Mouse (Mus musculus): ENCODE data around the gene R3hdml. TPM values are rescaled to one million over a fixed set of nuclear protein-coding genes. Genes with fewer than 3 reads are reported as not detected.

R3hdml gene
- total RNA-seq, 2 experiments from 2014 or later, result not detected

DNA sequence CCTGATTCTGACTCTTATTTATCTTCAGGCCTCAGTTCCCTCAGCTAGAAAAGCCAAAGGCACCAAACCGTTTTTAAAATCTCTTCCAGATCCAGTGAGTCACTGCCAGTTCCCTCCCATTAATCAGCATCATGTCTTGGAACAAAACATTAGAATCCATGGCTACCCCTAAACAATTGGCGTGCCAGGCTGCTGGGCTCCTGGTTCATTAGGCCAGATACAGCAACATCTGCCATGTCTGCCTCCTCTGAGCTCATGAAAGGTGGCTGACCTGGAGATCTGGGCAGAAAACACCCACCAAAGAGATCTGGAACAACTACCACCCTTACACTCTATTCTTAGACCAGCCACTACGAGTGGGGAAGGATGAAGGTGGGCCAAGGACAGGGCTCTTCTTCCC is 21.0 kb upstream of the R3hdml start:
- no peak for ATAC-seq (replicated peaks; ENCODE audit: low FRiP score, poor library complexity, severe bottlenecking)

DNA sequence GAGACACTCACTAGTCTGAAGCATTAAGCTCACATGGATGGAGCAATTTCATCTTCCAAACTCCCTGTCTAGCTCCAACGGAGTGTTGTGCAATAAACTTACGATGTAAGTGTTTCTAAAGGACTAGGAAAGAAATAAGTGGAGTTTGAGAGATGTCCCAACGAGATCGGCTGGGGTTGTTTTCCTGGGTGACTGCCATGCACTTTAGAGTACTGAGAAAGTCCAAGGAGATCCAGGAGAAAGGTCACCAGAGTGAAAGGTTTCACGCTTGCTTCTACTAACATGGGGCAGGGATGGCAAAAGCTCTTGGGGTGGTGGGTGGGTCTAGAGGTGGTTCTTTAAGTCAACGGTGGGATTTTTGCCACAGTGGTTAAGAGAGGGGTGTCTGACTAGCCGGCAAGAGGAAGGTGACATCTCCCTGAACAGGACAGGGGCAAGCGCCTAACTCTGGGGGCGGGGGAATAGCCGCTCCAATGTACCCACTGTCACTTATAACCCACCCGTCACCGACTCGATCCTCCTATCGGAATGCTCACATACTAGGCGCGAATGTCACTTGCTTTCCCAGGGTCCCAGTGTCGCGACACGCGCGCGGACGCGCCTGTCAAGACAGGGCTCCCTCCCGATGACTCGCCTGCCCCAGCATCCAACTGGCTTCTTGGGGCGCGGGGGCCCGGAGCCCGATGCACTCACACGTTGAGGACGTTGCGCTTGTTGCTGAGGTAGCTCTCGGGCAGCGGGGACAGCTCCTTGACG is 20.2 kb upstream of the R3hdml start:
- peak; percentile 2; the same call in 1 of the 2 replicates for ATAC-seq (replicated peaks; ENCODE audit: low FRiP score, poor library complexity, severe bottlenecking)

DNA sequence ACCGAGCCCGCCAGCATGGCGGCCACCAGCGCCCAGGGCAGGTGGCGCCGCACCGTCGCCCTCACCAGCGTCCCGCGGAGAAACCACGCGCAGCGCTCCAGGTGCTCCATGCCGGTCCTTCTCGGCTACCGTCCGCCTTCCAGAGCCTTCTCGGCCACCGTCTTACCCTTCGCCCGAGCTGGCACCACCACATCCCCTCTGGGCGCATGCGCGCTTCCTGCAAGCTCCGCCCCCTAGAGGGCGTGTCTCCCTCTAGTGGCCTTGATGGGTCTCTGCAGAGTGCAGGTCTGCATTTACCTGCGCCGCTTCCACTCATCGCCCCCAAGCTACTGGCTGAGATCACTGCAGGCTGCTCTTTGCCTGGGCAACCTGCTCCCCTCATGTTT is 19.7 kb upstream of the R3hdml start, which contains the start of gene Fitm2:
Gene Fitm2 (minus strand): TSS at position 164 of the 386 bp plus-strand sequence.
- peak; percentile 91 for ATAC-seq (replicated peaks; ENCODE audit: low FRiP score, poor library complexity, severe bottlenecking)

DNA sequence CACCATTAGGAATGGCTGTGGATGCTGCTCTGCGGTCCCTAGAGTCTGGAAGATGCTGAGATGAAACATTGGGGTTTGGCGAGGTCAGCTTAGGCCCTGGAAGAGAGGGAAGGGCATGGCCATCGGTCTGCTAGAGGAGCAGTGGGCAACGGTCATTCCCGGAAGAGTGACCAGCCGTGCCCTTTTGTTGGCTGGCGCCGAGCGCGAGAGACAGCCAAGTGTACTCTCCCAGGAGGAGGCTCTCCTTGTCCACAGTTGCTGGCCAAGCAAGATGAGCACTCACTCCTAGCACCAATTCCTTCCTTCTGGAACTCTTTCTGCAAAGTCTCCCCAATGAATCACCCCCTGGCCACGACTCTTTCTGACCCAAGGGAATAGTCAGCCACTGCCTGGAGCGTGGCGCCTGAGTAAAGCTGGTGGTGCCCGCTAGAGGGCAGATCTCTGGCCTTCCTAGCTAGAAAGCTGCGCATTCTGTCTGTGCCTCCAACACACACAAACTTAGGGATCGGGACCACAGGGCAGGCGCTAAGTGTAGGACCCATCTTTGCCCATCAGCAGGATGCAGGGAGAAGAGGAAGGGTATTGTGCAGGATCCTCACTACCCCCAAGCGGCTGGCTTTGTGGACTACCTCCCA is 11.8 kb upstream of the R3hdml start:
- ATAC-seq (replicated peaks; ENCODE audit: low FRiP score, poor library complexity, severe bottlenecking), result no peak

DNA sequence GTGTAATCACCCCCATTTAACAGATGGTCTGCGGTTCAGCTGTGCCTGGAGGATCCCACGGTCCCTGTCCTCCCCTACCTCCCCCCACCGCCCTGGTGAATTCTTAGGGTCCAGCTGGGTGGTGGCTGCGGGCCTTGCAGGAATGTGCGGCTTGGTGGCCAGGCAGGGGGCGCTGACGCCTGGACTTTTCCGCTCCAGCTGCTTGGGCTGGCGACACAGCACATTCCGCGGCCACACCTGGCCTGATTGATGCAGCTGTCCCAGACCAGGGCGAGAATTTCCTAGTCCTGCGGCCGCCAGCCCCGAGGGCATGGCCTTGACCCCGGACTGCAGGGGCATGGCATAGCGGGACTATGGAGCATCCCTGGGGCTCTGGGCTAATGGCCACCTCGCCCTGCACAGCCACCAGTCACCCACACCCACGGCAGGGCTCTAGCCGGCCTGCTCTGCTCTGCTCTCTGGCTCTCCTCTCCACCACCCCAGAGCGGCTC is 10.5 kb upstream of the R3hdml start:
- 0 out of 2 replicates have a peak, but pooled peaks have one; percentile 10 for ATAC-seq (replicated peaks; ENCODE audit: low FRiP score, poor library complexity, severe bottlenecking)

DNA sequence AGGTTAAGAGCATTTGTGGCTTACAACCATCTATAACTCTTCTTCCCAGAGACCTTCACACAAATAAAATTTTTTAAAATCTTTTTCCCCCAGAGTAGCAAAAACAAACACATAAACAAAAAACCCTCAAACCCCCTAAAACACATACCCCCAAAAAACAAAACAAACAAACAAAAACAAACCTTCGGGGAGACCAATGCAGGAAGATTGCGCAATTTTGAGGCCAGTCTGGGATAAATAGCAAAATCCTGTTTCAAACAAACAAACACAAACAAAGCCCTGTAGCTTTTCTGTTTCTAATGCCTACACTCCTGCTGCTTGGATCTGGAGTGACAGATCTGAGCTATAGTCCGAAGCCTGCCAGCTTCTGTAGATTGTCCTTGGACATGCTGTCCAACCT is 4.8 kb upstream of the R3hdml start:
- ATAC-seq (replicated peaks; ENCODE audit: low FRiP score, poor library complexity, severe bottlenecking), result no peak

DNA sequence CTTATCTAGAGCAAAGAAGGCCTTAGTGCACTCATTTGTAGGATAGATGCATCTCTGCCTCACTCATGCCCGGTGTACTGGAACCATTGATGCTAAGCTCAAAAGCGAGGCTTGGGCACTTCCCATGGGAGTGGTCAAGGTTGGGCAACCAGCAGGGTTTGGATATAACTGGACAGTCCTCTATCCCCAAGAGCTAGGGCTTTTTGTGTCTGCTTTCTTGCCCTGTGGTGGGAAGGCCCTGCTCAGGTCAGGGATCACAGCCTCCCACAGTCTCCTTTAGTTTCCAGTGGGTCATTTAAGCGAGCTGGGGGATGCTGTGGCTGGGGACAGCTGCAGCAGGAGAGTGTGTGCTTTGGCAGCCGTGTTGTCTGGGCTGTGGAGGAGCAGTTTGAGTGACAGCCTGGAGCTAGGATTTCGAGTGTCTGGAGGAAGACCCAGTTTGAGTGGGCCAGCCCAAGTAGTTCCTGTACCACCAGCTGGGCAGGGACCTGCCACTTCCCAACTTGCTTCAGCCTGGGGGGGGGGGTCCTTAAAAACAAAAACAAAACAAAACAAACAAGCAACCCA is 2.3 kb upstream of the R3hdml start:
- no peak for ATAC-seq (replicated peaks; ENCODE audit: low FRiP score, poor library complexity, severe bottlenecking)

DNA sequence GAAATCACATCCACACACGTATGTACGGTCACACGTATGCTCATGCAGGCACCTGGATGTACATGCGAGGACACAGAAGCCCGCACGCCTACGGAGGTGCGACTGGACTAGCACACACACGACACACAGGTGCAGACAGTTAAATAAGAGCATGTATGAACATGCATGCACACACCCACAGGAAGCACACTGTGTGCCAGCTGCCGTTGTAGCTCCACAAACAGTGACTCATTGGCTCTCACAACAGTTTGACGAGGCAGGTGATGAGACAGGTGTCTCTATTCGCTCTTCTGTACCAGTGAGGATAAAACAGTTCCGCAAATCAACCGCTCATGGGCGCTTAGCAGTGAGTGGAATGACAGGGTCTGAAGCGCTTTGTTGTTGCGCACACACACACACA is 1.5 kb upstream of the R3hdml start:
- ATAC-seq (replicated peaks; ENCODE audit: low FRiP score, poor library complexity, severe bottlenecking), result no peak

DNA sequence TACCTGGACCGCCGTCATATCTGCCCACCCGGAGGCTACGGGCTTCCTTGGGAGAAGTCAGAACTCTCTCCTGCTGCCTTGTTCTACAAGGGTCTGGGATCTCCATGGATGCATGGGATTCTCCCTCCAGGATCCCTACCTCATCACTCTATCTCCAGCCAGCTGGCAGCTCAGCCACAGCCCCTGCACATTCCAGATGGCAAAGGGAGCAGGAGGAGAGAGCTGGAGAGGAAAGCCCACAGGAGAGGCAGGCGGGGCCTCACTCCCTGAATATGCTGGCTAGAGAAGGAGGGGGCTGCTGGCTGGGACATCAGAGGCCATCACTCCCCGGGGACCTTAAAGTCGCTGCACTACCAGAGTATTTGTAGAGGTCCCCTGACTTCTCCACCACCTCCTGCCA is 767 bp upstream of the R3hdml start:
- ATAC-seq (replicated peaks; ENCODE audit: low FRiP score, poor library complexity, severe bottlenecking), result no peak

DNA sequence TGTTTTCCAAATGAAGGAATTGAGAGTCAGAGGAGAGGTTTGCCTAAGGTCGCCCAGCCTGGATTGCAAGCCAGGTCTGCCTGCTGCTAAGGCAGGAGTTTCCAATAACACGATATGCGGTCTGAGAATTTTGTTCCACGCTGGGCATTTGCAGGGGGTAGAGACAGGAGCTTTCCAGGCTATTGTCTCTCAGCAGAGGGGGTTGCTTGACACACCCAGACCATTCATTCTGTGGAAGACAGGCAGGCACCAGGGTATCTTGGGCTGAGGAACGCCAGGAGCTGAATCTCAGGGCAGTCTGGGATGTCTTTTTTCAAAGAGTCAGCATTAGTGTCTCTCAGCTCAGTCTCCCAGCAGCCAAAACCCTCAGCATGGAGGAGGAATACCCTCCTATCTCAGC is 913 bp downstream of the R3hdml start:
- ATAC-seq (replicated peaks; ENCODE audit: low FRiP score, poor library complexity, severe bottlenecking), result no peak

DNA sequence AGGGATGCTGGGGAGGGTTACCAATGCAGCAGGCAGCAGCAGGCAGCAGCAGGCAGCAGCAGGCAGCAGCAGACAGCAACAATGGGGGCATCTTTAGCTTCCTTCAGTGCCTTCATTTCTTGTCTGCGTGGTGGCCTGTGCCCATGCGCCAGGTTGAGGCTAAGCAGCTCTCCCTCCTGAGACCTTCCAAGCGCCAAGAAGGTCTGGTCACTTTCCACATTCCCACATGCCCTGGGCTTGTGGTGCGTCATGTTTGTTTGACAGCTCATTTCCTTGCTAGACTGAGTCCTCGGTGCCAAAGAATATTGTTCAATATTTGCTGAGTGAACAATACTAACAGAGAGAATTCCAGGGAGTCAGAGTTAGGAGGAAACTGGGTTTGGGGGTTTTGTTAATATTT is 1.9 kb downstream of the R3hdml start:
- ATAC-seq (replicated peaks; ENCODE audit: low FRiP score, poor library complexity, severe bottlenecking), result no peak

DNA sequence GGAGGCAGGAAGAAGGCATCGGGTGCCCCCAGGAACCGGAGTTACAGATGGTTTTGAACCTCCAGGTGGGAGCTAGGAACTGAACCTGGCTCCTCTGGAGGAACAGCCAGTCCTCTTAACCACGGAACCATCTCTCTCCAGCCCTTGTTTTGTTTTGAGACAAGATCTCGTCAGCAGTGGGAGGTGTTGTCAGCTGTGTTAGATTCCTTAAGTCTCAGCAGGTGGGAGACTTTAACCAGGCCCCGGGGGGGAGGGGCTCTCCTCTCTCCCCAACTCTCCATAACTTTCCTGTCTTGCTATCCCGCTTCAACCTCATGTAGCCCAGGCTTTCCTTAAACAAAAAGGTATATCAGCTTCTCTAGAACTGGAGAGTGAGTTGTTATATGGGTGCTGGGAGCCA is 2.3 kb downstream of the R3hdml start:
- no peak for ATAC-seq (replicated peaks; ENCODE audit: low FRiP score, poor library complexity, severe bottlenecking)

DNA sequence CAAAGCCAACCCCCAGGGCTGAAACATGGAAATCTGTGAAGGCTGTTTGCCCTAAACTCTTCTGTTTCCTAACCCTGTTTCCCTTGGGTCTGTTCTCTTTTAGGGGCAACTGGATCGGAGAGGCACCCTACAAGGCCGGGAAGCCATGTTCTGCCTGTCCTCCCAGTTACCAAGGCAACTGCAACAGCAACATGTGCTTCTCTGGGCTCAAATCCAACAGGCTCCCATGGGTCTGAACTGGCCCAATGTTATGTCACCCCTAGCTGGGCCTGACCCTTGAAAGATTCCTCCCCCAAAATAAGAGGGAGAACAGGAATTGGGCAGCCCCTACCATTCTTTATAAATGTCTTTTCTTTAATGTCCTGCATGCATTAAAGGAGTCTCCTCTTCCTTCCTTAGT is 10.1 kb downstream of the R3hdml start:
- no peak for ATAC-seq (replicated peaks; ENCODE audit: low FRiP score, poor library complexity, severe bottlenecking)

DNA sequence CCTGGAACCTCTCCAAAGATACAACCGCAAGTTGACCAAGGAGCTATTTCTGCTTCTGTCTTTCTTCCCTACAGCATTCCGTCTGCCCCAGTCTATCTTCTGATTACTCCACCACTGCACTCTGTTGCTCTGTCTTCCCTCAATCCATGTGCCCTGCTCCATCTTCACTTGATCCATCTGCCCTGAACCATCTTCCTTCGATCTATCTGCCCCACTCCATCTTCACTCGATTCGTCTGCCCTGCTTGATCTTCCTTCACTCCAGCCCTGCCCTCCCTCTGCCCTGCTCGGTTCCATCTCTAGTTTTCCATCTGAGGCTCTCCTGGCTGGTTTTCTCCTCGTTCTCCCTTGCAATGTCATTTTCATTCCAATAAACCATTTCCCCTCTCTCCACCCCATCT is 11.1 kb downstream of the R3hdml start:
- ATAC-seq (replicated peaks; ENCODE audit: low FRiP score, poor library complexity, severe bottlenecking), result no peak

DNA sequence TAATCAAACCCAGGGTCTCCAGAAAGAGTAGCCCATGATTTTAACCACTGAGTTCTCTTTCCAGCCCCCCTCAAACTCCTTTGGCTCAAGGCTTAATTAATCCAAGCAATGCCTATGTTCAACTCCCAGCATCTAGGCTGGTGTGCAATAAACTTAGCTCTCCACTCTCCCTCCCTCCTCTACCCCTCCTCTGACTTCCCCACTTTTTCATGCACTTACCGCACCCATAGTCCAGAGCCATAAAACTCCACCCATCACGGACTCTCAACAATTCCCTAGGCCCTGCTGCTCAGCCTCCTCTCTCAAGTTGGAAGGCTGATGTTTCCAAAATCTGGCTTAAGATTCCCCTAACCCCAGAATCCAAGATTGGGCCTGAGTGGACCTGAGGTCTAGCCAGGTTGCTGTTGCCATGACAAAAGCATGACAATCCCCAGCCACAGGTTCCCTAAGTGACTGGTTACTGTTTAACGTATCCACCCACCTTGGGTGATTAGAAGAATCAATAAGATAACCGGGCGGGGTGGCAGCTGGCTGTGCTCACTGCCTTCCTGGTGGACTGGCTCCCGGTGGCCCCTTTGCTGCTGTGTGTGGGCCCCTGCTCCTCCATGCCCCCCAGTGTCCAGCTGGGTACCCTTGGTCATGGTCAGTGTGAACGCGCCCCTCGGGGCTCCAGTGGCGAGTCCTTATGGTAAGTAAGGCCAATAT is 14.3 kb downstream of the R3hdml start, which contains the start of gene Hnf4a:
Gene Hnf4a (plus strand): TSS at position 509 of the 705 bp plus-strand sequence.
- no peak for ATAC-seq (replicated peaks; ENCODE audit: low FRiP score, poor library complexity, severe bottlenecking)

DNA sequence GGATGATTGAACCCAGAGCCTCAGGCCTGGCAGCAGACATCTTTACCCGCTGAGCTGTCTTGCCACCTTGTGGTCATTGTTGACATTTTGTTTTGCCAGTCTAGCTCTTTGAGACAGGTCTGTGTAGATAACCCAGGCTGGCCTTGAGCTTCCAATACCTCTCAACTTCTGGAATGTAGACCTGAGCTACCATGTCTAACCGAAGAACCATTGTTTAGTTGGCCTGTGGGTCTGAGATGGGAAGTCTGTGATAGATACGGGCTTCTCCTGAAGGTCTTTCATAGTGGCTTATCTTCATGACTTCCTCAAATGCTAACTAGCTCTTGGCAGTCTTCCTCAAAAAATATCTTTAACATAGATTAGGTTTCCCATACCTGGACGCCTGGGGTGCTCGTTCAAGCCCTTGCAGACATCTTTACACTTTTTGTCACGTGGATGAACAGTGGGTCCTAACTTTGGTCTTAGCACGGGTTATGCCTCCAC is 33.7 kb downstream of the R3hdml start:
- ATAC-seq (replicated peaks; ENCODE audit: low FRiP score, poor library complexity, severe bottlenecking), result no peak

DNA sequence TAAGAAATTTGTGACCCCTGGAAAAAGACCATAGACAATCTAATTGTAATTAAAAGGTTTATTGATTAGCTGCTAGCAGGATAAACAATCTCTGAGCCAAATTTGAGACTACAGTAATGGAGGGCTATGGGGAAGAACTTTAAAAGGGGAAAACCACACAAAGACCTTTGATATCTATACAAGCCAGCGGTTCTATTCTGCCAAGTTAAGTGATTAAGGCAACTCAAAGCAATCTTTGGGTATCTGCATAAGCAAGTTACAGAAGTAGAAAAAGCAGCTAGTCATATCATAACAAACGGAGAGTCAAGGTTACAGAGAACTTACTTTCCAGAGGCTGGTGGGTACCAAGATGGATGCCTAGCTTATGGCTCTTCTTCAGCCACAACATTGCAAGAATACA is 35.4 kb downstream of the R3hdml start:
- no peak for ATAC-seq (replicated peaks; ENCODE audit: low FRiP score, poor library complexity, severe bottlenecking)

DNA sequence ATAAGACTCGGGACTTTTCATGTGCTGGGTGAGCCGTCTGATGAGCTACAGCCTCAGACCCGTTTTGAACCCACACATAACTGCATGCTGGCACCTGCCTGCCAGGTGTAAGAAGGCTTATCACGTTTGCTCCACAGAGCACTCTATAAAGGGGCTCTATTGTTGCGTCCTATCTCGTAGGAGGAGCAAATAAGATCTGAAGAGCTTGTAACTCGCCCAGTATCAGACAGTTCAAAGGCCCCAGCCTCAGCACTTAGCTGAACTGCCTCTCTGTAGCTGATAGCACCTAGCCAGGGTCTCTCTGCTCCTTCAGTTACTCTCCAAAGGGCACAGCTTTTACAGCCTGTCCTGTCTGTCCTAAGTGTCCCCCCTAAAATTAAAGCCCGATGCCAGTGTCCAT is 38.3 kb downstream of the R3hdml start:
- ATAC-seq (replicated peaks; ENCODE audit: low FRiP score, poor library complexity, severe bottlenecking), result no peak

DNA sequence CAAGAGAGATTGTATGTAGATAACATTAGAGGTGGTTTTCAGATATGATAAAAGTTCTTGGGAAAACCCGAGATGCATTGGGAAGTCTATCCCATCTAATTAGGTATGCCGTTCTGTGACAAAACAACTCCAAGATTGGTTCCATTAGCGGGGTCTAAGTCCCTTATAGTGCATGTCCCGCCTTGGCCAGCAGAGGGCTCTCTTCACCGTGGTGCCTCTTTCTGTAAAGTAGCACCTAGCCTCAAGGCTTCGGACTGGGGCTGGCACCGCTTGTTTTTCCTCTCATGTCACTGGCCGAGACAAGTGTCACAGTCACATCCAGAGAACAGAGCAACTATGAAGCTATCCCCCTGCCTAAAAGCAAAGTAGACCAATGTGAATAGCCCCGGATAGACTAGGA is 39.8 kb downstream of the R3hdml start:
- peak; percentile 65; the same call in 1 of the 2 replicates for ATAC-seq (replicated peaks; ENCODE audit: low FRiP score, poor library complexity, severe bottlenecking)

DNA sequence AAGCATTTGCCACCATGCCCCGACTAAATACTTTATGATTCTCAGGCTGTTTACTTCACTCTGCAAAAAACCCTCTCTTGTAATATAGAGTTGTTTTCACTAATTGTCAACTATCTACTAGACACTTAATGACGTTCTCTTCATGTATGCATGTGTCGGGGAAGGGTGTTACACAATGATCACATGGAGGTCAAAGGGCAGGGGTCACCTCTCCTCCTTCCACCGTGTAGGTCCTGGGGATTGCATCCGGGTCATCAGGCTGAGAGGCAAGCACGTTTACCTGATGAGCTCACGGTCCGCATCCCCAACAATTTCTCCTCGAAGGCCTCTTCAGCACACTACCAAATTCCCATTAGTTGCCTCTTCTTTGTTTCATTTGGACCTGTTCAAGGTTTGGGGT is 41.1 kb downstream of the R3hdml start:
- ATAC-seq (replicated peaks; ENCODE audit: low FRiP score, poor library complexity, severe bottlenecking), result no peak

All from erythroid progenitor cell, adult 5-6 weeks (primary cell).